Mouse (Mus musculus): ENCODE measurements around the gene Nt5dc3.

DNA sequence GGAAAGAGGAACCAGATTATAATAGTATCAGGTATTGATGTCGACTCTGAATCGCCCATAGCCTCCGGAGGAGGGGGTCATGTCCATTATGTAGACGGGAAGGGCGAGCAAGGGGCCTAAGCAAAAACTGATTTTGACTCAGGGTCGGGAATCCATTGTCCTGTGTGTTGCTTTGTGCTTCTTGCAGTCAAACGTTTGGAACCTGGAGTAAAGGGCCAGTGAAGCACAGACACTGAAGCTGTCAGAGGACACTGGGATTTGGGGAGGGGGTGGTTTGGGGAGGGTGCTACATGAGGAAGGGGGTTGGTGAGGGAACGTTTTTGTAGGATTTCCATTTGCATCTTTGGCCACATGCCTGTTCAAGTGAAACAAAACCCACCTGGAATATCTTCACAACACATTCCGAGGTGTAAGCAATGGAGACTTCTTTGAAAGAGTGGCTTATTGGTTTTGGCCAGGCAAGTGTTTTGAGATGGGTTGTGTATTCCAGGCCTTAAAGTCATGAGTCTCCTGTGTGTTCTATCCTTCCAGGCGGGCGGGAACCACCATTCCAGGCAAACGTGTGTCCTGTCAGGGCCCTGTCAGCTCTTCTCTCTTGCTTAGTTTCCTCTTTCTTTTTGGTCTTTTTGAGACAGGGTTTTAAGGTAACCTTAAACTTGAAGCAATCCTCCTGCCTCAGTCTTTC lies 1.2 kb downstream of the Nt5dc3 start:
- TF ChIP-seq CTCF (IDR thresholded peaks at IDR 0.05; ENCODE audit: extremely low read depth, insufficient read depth, insufficient read length, insufficient replicate concordance) (no peak), POLR2A (IDR thresholded peaks at IDR 0.05; ENCODE audit: low read depth, low read length) (no peak)
